Mouse (Mus musculus): Measurements from ENCODE around the gene B3gnt3. TPM values are rescaled to one million over a fixed set of nuclear protein-coding genes. Genes with fewer than 3 reads are reported as not detected.
"Not testable (repeated sequence)": the region's sequence is repeated elsewhere in the genome, so short reads cannot be mapped to it uniquely, and the experiment has no call there.

Gene B3gnt3
- polyA plus RNA-seq, 1 experiment from 2014 or later, result 1.2 TPM

DNA sequence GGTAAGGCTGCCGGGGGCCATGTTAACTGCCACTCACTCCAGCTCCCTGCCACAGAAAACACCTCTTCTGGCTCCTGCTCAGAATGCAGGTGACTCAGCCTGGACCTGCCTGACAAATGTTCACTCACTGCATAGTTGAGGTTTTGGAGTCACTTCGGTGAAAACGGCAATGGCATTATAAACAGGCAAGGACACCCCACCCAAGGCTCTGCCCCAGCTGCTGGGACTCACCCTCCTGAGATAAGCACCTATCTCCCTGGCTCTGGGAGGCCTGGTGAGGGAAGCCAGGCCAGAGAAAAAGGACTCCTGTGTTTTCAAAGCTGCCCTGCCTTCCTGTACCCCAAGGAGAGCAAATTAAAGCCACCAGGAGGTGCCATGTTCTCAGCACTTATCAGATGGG is 1.3 kb upstream of the B3gnt3 start:
- Histone ChIP-seq H3K4me3 (no peak overlapping the region), H3K4me1 (peaks cover 14% of the 10 kb centered on the region), H3K27ac (no peak overlapping the region), H3K27me3 (ENCODE audit: low read depth, poor library complexity, severe bottlenecking) (peaks cover 95% of the 10 kb centered on the region), H3K36me3 (no peaks in the 10 kb centered on the region), H3K9me3 (replicated peaks) (no peaks in the 10 kb centered on the region)
- DNase-seq (ENCODE audit: low spot score), result no peak
- WGBS, result 84% methylated on average over 3 of the region's 3 CpGs

DNA sequence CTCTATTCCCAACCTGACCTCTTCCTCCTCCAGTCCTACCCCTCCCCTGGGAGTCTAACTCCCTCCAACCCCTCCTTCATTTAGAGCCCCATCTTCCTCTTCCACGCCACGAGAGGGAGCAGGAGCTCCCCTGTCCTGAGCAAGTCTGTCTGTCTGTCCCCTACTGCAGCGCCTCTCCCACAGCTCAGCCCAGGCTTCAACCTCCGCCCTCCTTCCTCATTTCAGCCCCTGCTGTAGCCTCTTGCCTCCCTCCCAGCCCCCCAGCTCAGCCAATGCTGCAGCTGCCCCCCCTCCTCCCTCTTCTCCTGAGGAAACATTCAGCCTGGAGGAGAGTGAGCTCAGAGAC is 471 bp upstream of the B3gnt3 start:
- no peak overlapping the region for H3K27ac ChIP-seq
- peaks cover 14% of the 10 kb centered on the region for H3K4me1 ChIP-seq
- H3K9me3 ChIP-seq (replicated peaks), result no peaks in the 10 kb centered on the region
- 41% methylated on average over 4 of the region's 4 CpGs for WGBS
- DNase-seq (ENCODE audit: low spot score), result no peak
- H3K36me3 ChIP-seq, result no peaks in the 10 kb centered on the region
- H3K27me3 ChIP-seq (ENCODE audit: low read depth, poor library complexity, severe bottlenecking), result peaks cover 95% of the 10 kb centered on the region
- no peak overlapping the region for H3K4me3 ChIP-seq

DNA sequence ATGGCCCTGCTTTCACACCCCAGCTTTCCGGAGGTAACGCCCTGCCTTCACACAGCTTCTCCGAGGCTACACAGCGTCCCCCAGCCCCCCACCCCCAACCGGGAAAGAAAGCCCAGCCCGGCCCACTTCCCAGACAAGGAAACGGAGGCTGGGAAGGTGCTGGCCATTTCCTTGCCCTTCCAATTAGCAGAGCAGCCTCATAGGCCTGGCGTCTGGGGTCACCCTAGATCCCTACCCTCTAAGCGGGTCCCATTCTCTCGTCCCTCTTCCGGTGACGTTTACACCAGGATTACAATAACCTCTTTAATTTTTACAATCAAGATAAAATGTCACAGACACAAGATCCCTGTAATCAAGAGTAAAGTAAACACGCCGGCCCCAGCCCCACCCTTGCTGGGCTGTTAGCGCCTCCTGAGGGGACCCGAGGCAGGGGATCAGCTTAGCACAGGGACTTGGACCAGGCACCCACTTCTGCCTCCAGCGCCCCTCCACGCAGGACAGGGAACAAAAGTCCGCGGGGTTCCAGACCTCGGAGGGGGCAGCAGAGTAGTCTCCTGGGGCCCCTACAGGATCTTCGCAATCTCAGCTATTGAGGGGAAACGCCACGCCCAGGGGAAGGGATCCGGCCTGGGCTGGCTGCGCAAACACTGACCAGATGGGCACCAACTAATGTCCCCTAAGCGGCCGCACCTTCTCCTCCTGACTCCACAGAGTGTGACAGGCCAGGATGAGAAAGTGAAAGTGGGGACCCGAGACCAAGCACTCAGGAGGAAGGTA is 908 bp downstream of the B3gnt3 start:
- Histone ChIP-seq H3K4me1 (peaks cover 14% of the 10 kb centered on the region), H3K4me3 (peak overlapping the region; percentile 32), H3K9me3 (replicated peaks) (no peaks in the 10 kb centered on the region), H3K27ac (no peak overlapping the region), H3K36me3 (no peaks in the 10 kb centered on the region), H3K27me3 (ENCODE audit: low read depth, poor library complexity, severe bottlenecking) (peaks cover 98% of the 10 kb centered on the region)
- no peak for DNase-seq (ENCODE audit: low spot score)
- WGBS, result 4% methylated on average over 29 of the region's 29 CpGs

DNA sequence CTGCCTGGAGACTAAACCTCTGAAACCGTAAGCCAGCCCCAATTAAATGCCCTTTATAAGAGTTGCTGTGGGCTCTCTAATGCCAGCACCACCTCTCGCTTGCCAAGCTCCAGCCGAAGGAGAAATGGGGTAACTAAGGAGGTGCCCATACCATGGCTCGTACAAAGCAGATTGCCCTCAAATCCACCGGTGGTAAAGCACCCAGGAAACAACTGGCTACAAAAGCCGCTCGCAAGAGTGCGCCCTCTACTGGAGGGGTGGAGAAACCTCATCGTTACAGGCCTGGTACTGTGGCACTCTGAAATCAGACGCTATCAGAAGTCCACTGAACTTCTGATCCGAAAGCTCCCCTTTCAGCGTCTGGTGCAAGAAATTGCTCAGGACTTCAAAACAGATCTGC is 6.1 kb downstream of the B3gnt3 start:
- not testable (repeated sequence) for DNase-seq (ENCODE audit: low spot score); H3K27ac ChIP-seq; H3K36me3 ChIP-seq; H3K4me3 ChIP-seq; H3K9me3 ChIP-seq (replicated peaks)
- whole genome bisulfite sequencing, result 65% methylated on average over 12 of the region's 12 CpGs
- H3K4me1 ChIP-seq, result peaks cover 14% of the 10 kb centered on the region
- H3K27me3 ChIP-seq (ENCODE audit: low read depth, poor library complexity, severe bottlenecking), result peaks cover 100% of the 10 kb centered on the region

DNA sequence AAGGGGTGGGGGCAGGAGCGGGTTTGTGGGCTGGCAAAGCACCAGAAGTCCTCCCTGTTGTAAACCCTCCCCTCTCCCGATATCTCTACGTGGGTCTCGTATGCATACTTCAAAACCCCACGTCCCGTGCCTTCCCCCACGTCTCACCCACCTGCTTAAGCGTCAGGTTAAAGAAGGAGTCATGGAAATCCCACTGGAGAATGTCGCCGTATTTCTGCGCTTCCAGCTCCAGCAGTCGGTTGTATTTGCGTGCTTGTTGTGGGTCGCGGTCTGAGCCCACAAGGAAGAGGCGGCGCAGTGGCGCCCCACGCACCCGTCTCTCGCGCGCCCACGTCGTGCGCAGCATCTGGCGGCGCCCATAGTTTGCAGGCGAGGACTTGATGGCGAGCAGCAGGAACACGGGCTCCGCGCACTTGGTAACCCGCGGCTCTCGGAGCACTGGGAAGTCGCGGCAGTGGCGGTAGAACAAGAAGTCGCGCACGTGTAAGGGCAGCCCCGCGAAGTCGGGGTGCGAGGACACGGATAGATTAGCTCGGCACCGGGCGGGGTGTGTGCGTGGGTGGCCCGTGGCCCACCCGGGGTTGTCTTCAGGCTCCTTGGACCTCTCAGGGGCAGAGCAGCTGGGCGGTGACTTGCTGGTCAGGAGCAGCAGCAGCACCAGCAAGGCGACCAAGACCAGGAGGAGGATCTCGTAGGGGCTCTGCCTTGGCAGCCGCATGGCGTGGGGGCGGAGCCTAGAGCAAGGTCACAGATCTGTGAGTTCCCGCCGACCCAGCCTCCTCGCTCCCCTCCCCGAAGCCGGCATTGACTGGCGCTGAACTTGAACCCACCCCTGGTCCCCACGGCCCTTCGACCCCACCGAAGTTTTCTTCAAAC is 8.2 kb downstream of the B3gnt3 start:
- DNase-seq (ENCODE audit: low spot score), result peak; percentile 52
- peaks cover 100% of the 10 kb centered on the region for H3K27me3 ChIP-seq (ENCODE audit: low read depth, poor library complexity, severe bottlenecking)

DNA sequence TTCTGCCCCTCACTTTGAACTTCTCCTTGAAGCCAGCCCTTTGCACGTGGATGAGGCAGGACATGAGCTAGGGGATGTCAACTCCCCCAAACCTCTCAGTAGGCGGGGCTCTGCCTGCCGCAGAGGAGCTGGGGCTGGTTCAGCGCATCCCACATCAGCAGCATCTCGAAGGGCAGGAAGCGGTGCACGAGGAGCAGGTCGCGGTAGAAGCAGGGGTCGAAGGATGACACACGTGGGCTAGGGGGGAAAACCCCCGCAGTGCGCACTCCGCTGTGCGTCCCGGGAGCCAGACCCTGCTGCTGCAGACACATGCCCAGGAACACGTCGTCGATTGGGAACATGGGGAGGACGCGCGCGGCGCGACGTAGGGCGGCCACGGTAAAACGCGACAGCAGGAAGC is 9.1 kb downstream of the B3gnt3 start:
- Histone ChIP-seq H3K4me3 (0 out of 2 replicates have a peak overlapping the region, but pooled peaks have one; percentile 3), H3K27ac (no peak overlapping the region), H3K36me3 (no peaks in the 10 kb centered on the region), H3K9me3 (replicated peaks) (no peaks in the 10 kb centered on the region), H3K4me1 (peaks cover 24% of the 10 kb centered on the region), H3K27me3 (ENCODE audit: low read depth, poor library complexity, severe bottlenecking) (peaks cover 100% of the 10 kb centered on the region)
- DNase-seq (ENCODE audit: low spot score), result no peak
- WGBS, result 3% methylated on average over 30 of the region's 30 CpGs

More for the DNA sequence above, 8.2 kb downstream of the B3gnt3 start:
- H3K27ac ChIP-seq, result no peak overlapping the region
- peaks cover 15% of the 10 kb centered on the region for H3K4me1 ChIP-seq
- no peaks in the 10 kb centered on the region for H3K9me3 ChIP-seq (replicated peaks)
- peak overlapping the region; percentile 30 for H3K4me3 ChIP-seq
- WGBS, result 12% methylated on average over 68 of the region's 68 CpGs
- no peaks in the 10 kb centered on the region for H3K36me3 ChIP-seq

DNA sequence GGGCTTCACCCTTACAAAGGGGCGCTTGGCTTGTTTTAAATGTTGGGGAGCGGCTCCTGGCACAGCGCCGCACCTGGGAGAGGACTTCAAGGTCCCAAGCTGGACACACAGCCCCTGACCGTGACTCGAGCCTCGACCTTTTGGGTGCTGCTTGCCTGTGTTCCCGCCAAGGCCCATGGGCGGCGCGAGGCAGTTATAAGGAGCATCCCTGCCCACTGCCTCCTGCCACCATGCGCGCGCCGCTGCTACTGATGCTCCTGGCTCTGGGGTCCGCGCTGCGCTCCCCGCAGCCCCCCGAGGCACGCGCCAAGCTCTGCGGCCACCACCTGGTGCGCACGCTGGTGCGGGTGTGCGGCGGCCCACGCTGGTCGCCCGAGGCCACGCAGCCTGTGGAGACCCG is 12.6 kb downstream of the B3gnt3 start, which contains the start of gene Insl3:
TSS of gene Insl3 (plus strand) at position 187 of the 400 bp plus-strand sequence.
- H3K27ac ChIP-seq, result no peak within 1 kb of the TSS
- no peak for DNase-seq (ENCODE audit: low spot score)
- no peaks in the 10 kb centered on the region for H3K9me3 ChIP-seq (replicated peaks)
- peaks cover 100% of the 10 kb centered on the region for H3K27me3 ChIP-seq (ENCODE audit: low read depth, poor library complexity, severe bottlenecking)
- whole genome bisulfite sequencing, result 7% methylated on average over 33 of the region's 33 CpGs
- H3K36me3 ChIP-seq, result no peaks in the 10 kb centered on the region
- H3K4me3 ChIP-seq, result no peak within 1 kb of the TSS
- H3K4me1 ChIP-seq, result peaks cover 48% of the 10 kb centered on the region

DNA sequence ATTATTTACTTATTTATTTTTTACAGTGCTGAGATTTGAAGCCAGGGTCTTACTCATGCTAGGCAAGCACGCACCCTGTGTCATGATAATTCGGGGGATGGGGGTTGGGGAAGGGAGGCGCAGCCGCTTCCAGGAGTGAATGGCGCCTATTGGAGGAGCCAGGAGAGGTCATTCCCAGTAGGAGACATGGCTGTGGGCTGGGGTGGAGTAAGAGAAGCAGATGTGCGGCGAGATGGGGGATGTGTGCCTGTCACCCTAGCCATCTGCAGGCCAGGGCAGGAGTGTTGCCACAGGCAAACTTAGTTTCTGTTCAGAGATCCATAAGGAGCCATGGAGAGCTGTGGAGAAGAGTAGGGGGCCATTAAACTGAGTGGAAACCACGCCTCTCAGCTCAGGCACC is 14.0 kb downstream of the B3gnt3 start:
- no peaks in the 10 kb centered on the region for H3K9me3 ChIP-seq (replicated peaks)
- H3K4me3 ChIP-seq, result no peak overlapping the region
- H3K27me3 ChIP-seq (ENCODE audit: low read depth, poor library complexity, severe bottlenecking), result peaks cover 100% of the 10 kb centered on the region
- WGBS, result 2% methylated on average over 8 of the region's 8 CpGs
- no peak for DNase-seq (ENCODE audit: low spot score)
- no peak overlapping the region for H3K27ac ChIP-seq
- no peaks in the 10 kb centered on the region for H3K36me3 ChIP-seq
- H3K4me1 ChIP-seq, result peaks cover 38% of the 10 kb centered on the region

DNA sequence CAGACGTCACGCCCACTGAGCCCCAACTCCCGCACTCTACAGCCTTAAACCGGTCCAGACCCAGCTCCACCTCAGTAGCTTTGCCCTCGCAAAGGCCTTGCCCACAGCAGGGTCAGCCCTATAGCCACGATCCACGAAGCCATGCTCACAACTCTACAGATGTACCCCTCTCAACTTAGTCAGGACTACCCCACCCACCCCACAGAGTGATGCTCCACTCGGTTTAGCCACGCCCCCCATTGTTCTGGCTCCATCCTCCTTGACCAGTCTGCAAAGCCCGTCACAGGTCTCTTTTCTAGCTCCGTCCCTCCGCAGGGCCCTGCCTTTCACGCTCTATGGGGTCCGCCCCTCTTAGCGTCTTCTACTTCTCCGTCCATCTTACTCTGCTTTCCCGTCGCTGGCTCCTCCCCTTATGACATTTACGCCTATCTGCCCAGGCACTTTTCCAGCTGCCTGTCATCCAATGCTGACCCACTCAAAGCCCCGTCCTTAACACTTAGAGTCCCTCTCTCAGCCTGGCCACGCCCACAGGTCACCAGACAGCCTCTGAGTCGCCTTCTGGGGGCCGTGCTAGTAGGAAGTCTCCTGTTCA is 15.3 kb downstream of the B3gnt3 start:
- Histone ChIP-seq H3K4me1 (peaks cover 36% of the 10 kb centered on the region), H3K9me3 (replicated peaks) (no peaks in the 10 kb centered on the region), H3K27ac (no peak overlapping the region), H3K36me3 (no peaks in the 10 kb centered on the region), H3K4me3 (peak overlapping the region; percentile 34), H3K27me3 (ENCODE audit: low read depth, poor library complexity, severe bottlenecking) (peaks cover 100% of the 10 kb centered on the region)
- DNase-seq (ENCODE audit: low spot score), result no peak
- WGBS, result 1% methylated on average over 23 of the region's 23 CpGs

DNA sequence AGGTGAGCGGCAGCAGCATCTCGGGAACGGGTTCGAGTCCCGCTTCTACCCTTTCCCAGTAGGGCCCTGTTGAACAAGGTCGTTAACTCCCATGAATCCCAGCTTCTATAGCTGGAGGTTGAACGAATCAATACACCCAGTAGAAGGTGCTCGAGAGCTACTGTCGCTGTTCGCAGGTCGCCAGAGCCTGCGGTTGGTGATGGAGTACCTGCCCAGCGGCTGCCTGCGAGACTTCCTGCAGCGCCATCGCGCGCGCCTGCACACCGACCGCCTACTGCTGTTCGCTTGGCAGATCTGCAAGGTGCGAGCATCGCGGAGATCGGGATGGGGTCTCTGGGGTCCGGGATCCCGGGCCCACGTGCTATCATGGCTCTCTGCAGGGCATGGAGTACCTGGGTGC is 16.0 kb downstream of the B3gnt3 start:
- H3K4me3 ChIP-seq, result peak overlapping the region; percentile 34
- H3K27ac ChIP-seq, result no peak overlapping the region
- peaks cover 42% of the 10 kb centered on the region for H3K4me1 ChIP-seq
- no peaks in the 10 kb centered on the region for H3K36me3 ChIP-seq
- no peak for DNase-seq (ENCODE audit: low spot score)
- H3K9me3 ChIP-seq (replicated peaks), result no peaks in the 10 kb centered on the region
- peaks cover 100% of the 10 kb centered on the region for H3K27me3 ChIP-seq (ENCODE audit: low read depth, poor library complexity, severe bottlenecking)
- WGBS, result 3% methylated on average over 29 of the region's 29 CpGs

DNA sequence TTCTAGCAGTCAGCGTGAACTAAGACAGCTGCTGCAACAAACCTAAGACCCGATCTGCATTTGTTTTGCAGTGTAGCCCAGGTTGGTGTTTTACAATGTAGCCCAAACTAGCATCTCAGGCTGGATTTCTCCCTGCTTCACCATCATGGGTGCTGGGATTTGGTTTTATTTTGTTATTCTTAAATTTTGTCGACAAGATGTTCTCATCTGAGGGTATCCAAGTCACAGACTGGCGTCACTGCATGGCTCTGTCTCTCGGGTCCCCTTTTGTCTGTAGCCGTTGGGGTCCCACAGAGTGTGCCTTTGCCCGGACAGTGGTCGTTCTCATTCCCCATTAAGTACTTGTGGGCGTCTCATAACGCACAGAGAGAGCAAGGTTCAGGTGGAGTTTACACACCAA is 16.9 kb downstream of the B3gnt3 start:
- no peaks in the 10 kb centered on the region for H3K36me3 ChIP-seq
- no peak for DNase-seq (ENCODE audit: low spot score)
- H3K9me3 ChIP-seq (replicated peaks), result no peaks in the 10 kb centered on the region
- peaks cover 100% of the 10 kb centered on the region for H3K27me3 ChIP-seq (ENCODE audit: low read depth, poor library complexity, severe bottlenecking)
- H3K4me3 ChIP-seq, result no peak overlapping the region
- peaks cover 49% of the 10 kb centered on the region for H3K4me1 ChIP-seq
- no peak overlapping the region for H3K27ac ChIP-seq
- 22% methylated on average over 10 of the region's 10 CpGs for WGBS

DNA sequence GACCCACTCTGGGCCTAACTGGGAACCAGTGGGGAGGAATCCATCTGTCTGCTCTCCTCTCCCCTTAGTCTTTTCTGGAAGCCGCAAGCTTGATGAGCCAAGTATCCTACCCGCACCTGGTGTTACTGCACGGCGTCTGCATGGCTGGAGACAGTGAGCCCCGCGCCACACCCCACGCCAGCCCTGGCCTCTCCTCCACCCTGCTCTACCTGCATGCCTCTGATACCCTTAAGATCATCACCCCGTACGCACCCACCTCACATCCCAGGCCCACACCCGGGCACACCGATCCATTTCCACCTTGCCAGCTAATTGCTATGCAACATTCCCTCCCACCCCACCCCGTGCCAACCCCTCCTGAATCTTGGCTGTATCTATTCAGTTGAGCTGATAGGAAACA is 18.8 kb downstream of the B3gnt3 start:
- Histone ChIP-seq H3K4me1 (peaks cover 48% of the 10 kb centered on the region), H3K27ac (no peak overlapping the region), H3K27me3 (ENCODE audit: low read depth, poor library complexity, severe bottlenecking) (peaks cover 100% of the 10 kb centered on the region), H3K36me3 (no peaks in the 10 kb centered on the region), H3K9me3 (replicated peaks) (no peaks in the 10 kb centered on the region), H3K4me3 (no peak overlapping the region)
- WGBS, result 62% methylated on average over 12 of the region's 12 CpGs
- DNase-seq (ENCODE audit: low spot score), result no peak

Data from limb, embryonic 10.5 days (tissue).